Mouse (Mus musculus) adrenal gland, postnatal 36 days (tissue): Measurements from ENCODE around the gene Cactin. TPM values are rescaled to one million over a fixed set of nuclear protein-coding genes. Genes with fewer than 3 reads are reported as not detected.
A peak's percentile ranks its signal among the peaks of the same experiment; 100 is the strongest.

Source experiments
- DNase-seq, 2 experiments: peaks; one replicate each; pipeline ENCODE4 v3.0.0; 2021; ENCODE audit warnings: mixed read lengths in 1 of 2
- microRNA-seq: library from miRNA; unstranded; fragments of <30 nt; microRNA quantifications from one replicate; pipeline ENCODE4 v1.2.0, GENCODE M21; 2021
- total RNA-seq, 2 experiments: library from RNA; stranded (reverse); gene quantifications; 2 replicates each; pipeline ENCODE4 v1.2.3; 2021

Gene Cactin
- total RNA-seq, 2 experiments from 2014 or later: 37.9 to 39.1 TPM

DNA sequence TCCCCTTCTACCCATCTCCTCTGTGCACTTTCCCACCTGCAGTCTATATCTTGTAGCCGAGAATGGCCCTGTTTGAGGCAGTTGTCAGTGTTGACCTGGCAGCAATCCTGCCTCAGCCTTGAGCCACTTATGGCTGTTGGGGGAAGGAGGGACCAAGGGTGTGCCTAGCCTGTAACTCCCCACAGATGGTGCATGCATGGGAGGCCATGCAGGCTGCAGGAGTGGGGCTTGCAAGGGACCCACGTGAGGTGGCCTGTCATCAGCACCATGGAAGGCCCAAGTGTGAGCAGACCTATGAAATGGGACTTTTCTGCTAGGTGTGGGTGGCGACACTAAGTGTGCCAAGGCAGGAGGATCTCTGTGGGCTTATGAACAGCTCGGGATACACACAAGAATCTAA, 44.2 kb downstream of the Cactin start:
- peak in 1 of 2 experiments; percentile 54 for DNase-seq

DNA sequence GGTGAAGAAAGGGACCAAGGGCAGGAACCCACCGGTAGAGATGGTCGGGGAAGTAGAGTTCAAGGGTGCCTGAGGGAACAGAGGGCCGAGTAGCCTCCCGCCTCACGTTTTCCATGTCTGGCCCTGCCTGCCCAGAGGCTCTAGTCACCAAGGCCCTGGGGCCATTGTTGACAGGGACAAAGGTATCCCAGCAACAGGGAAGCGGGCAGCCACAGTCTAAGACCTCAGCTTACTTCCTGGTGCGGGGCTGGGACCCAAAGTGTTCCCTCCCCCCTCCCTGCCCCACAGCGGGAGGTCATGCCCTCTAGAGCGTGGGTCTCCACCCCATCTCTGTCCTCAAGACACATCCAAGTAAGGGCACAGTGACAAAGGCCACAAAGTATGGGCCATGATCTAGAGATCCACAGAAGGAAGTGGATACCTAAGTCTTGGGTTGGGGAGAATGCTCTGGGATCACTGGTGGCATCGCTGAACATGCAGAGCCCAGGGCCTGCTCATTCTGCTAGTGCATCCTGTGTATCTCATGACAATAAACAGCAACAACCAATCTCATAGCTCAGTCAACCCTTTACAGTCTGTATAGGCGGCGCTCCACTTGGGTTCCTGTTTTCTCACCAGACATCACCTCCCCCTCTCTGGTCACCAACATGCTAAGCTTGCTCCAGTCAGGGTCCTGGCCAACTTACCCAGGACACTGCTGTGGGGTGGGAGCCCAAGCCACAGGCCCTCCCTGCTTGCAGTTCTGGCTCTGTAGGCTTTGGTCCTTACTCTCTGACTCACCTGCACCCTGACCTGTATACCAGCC, 45.0 kb downstream of the Cactin start, which contains the start of gene 4930404N11Rik:
Gene 4930404N11Rik, minus strand, starts transcription at position 145 of the 805 bp plus-strand sequence.
- no peak for DNase-seq

DNA sequence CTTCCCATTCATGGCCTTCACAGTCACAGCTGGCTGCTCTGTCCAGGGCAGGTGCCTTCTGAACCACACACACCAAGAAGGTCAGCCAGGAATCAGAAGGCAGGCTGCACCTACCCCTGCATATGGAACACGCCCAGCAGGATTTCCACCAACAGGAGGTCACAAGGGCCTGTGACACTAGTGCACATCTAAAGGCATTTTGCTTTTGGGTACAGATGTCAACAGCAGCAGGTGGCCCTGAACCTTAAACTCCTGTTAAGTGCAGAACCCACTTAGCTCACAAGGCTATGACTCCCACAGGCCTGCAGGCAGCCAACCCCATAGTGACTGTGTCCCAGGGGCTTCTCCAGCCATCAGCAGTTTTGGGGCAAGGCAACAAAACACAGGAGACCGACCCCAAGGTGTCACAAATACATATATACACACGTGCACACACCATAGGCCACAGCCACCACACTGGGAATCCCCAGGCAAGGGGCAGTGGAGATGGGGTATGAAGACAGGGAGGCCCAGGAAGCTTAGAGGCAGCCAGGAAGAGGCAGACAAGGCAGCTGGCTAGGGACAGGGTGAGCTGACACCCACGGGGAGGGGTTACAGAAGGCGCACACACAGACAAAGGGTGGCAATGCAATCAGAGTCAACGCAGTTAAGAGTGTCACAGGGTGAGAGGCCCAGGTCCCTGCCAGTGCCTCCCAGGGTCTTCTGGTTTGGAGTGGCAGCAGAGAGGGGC, 45.7 kb downstream of the Cactin start:
- DNase-seq: no peak

DNA sequence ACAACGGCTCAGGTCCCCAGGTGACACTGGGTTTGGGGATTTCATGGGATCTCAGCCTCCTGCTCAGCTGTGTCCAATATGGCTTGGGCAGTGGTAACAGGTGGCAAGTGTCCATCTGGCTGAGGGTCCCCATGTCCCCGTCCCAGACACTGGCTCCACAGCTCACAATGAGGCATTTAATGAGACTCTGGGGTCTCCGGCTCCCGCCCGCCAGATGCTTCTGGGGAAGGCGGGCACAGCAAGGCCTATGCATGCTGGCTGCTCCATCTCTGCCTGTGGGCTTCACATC, 46.2 kb downstream of the Cactin start:
- no peak for DNase-seq

DNA sequence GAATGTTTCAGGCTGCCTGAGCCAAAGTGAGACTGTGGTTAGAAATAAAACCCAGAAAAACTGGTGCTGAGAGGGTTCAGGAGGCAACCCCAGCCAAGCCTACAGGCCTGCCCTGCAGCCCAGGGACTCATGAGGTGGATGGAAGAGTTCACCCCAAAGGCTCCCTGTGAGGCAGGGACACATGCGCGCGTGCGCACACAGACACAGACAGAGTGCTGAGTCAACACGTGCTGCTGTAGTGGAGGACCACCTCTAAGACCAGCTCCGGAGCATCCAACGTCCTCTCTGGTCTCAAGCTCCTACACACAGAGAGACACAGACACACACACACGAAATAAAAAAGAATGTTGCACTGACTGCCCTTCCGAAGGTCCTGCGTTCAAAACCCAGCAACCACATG, 54.4 kb downstream of the Cactin start:
- DNase-seq: no peak

Small RNA genes within 50 kb of the gene (microRNA-seq; reads per million reads assigned to microRNA genes)
- gene Mir3057: 11.7 reads per million, percentile 27 among the genes with 10 or more reads in this experiment

Other genes starting within 250 kb of the Cactin start
- 1 to 10 TPM in 1 of 2 experiments, under 1 TPM in 1; 0.36 to 2.1 TPM for gene Creb3l3, start 222.2 kb upstream of the Cactin start, total RNA-seq
- 100 to 1,000 TPM; 178 to 186 TPM for gene Map2k2, start 215.2 kb upstream of the Cactin start, total RNA-seq
- 10 to 100 TPM; 69.9 to 84.0 TPM for gene Zbtb7a, start 185.9 kb upstream of the Cactin start, total RNA-seq
- gene Pias4, start 153.2 kb upstream of the Cactin start, total RNA-seq: 10 to 100 TPM; 26.7 to 28.2 TPM
- gene Eef2, start 144.5 kb upstream of the Cactin start, total RNA-seq: 1,000 to 10,000 TPM; 1,540 to 1,602 TPM
- 10 to 100 TPM; 77.1 to 78.2 TPM for gene Dapk3, start 138.1 kb upstream of the Cactin start, total RNA-seq
- gene 4930442H23Rik, start 137.3 kb upstream of the Cactin start, total RNA-seq: not detected
- not detected for gene Nmrk2, start 119.1 kb upstream of the Cactin start, total RNA-seq
- 1 to 10 TPM; 1.5 to 2.6 TPM for gene Atcay, start 90.3 kb upstream of the Cactin start, total RNA-seq
- 10 to 100 TPM in 1 of 2 experiments, 1 to 10 TPM in 1; 9.2 to 14.2 TPM for gene Zfr2, start 87.9 kb upstream of the Cactin start, total RNA-seq
- gene Matk, start 68.2 kb upstream of the Cactin start, total RNA-seq: under 1 TPM; 0.36 to 0.86 TPM
- gene Mrpl54, start 54.2 kb upstream of the Cactin start, total RNA-seq: 100 to 1,000 TPM; 121 to 141 TPM
- gene Apba3, start 54.1 kb upstream of the Cactin start, total RNA-seq: 100 to 1,000 TPM in 1 of 2 experiments, 10 to 100 TPM in 1; 78.8 to 109 TPM
- under 1 TPM; 0.23 to 0.26 TPM for gene Tjp3, start 29.5 kb upstream of the Cactin start, total RNA-seq
- gene Pip5k1c, start 28.1 kb upstream of the Cactin start, total RNA-seq: 10 to 100 TPM; 37.2 to 40.9 TPM
- gene Tbxa2r, start 7.6 kb downstream of the Cactin start, total RNA-seq: 10 to 100 TPM; 53.2 to 53.9 TPM
- gene Gipc3, start 22.2 kb downstream of the Cactin start, total RNA-seq: 1 to 10 TPM; 3.5 to 7.7 TPM
- 10 to 100 TPM; 88.9 to 92.3 TPM for gene Hmg20b, start 29.4 kb downstream of the Cactin start, total RNA-seq
- gene Mfsd12, start 36.4 kb downstream of the Cactin start, total RNA-seq: 10 to 100 TPM; 16.7 to 22.7 TPM
- gene 4930404N11Rik, start 44.7 kb downstream of the Cactin start, total RNA-seq: 1 to 10 TPM; 1.0 to 3.1 TPM
- 10 to 100 TPM; 37.8 to 49.0 TPM for gene Fzr1, start 57.4 kb downstream of the Cactin start, total RNA-seq
- 10 to 100 TPM; 48.9 to 54.0 TPM for gene Dohh, start 63.3 kb downstream of the Cactin start, total RNA-seq
- 1 to 10 TPM; 1.1 to 1.7 TPM for gene Gm48551, start 63.4 kb downstream of the Cactin start, total RNA-seq
- gene Gm48552, start 67.9 kb downstream of the Cactin start, total RNA-seq: 1 to 10 TPM in 1 of 2 experiments, not detected in 1; 1.5 TPM
- 1 to 10 TPM; 1.2 to 1.6 TPM for gene Smim24, start 71.9 kb downstream of the Cactin start, total RNA-seq
- 100 to 1,000 TPM in 1 of 2 experiments, 10 to 100 TPM in 1; 93.2 to 114 TPM for gene Nfic, start 134.5 kb downstream of the Cactin start, total RNA-seq
- gene Celf5, start 161.6 kb downstream of the Cactin start, total RNA-seq: 1 to 10 TPM in 1 of 2 experiments, under 1 TPM in 1; 0.20 to 1.2 TPM
- 100 to 1,000 TPM; 123 to 125 TPM for gene Ncln, start 175.3 kb downstream of the Cactin start, total RNA-seq
- 1 to 10 TPM; 1.1 to 1.2 TPM for gene S1pr4, start 179.0 kb downstream of the Cactin start, total RNA-seq
- 1 to 10 TPM; 1.0 to 1.3 TPM for gene Gna15, start 203.1 kb downstream of the Cactin start, total RNA-seq
- 10 to 100 TPM; 79.2 to 84.2 TPM for gene Gna11, start 224.1 kb downstream of the Cactin start, total RNA-seq
- gene Aes, start 238.4 kb downstream of the Cactin start, total RNA-seq: 1,000 to 10,000 TPM in 1 of 2 experiments, 100 to 1,000 TPM in 1; 897 to 1,114 TPM